Mouse (Mus musculus) hindbrain, embryonic 12.5 days (tissue): ENCODE data around the gene Slc16a5. TPM values are rescaled to one million over a fixed set of nuclear protein-coding genes. Genes with fewer than 3 reads are reported as not detected.
"Not testable (repeated sequence)": the region's sequence is repeated elsewhere in the genome, so short reads cannot be mapped to it uniquely, and the experiment has no call there.

ENCODE experiments used
- ATAC-seq: fragments of 200-750 bp; cut with Nextera tagmentation; 2 replicates; pipeline ENCODE4 v1.8.0; 2017; ENCODE audit warnings: moderate TSS enrichment; ENCODE audit not compliant: low FRiP score
- H3K27ac ChIP-seq: fragments of 300-500 bp; sonication (generic); 2 replicates; pipeline ENCODE4 v1.5.1; 2016; ENCODE audit warnings: mild to moderate bottlenecking
- H3K27me3 ChIP-seq: fragments of 300-500 bp; sonication (generic); 2 replicates; pipeline ENCODE4 v1.6.1; 2016; ENCODE audit warnings: mild to moderate bottlenecking
- H3K36me3 ChIP-seq: fragments of 300-500 bp; sonication (generic); 2 replicates; pipeline ENCODE4 v1.6.1; 2016; ENCODE audit warnings: mild to moderate bottlenecking
- H3K4me1 ChIP-seq: fragments of 300-500 bp; sonication (generic); 2 replicates; pipeline ENCODE4 v1.6.1; 2016
- H3K4me2 ChIP-seq: fragments of 300-500 bp; sonication (generic); replicated peaks from 2 replicates; pipeline ENCODE4 v1.6.1; 2016; ENCODE audit warnings: mild to moderate bottlenecking
- H3K4me3 ChIP-seq: fragments of 300-500 bp; sonication (generic); 2 replicates; pipeline ENCODE4 v1.5.1; 2016; ENCODE audit warnings: mild to moderate bottlenecking
- H3K9ac ChIP-seq: fragments of 300-500 bp; sonication (generic); 2 replicates; pipeline ENCODE4 v1.6.1; 2016; ENCODE audit warnings: mild to moderate bottlenecking, moderate library complexity
- H3K9me3 ChIP-seq: fragments of 300-500 bp; sonication (generic); replicated peaks from 2 replicates; pipeline ENCODE4 v1.6.1; 2016; ENCODE audit warnings: mild to moderate bottlenecking
- WGBS: fragments of 180-500 bp; shearing (Covaris S2); methylation state at CpG from one replicate; pipeline ENCODE4 v1.1.7; 2016; 5-methylcytosine and 5-hydroxymethylcytosine counted together
- polyA plus RNA-seq: library from polyadenylated mRNA; unstranded; fragments of >200 nt; fragmentation: Nextera tagmentation; extraction: Ambion mirVana; gene quantifications from 2 replicates; pipeline ENCODE4 v1.2.1, GENCODE M21; 2016

The Slc16a5 gene
- polyA plus RNA-seq, 1 experiment from 2014 or later: not detected

- H3K4me1 ChIP-seq: peaks cover 26% of the 10 kb centered on the region
- no peak overlapping the region for H3K9ac ChIP-seq
- no peak overlapping the region for H3K4me3 ChIP-seq
Observed at GRCm38 (mm10) chr11:115488551-115489104, 26.4 kb downstream of the Slc16a5 start.

GRCm38 (mm10) chr11:115490441-115491355 lies 28.4 kb downstream of the Slc16a5 start:
- peak; percentile 36 for ATAC-seq
- peak overlapping the region; percentile 78 for H3K27ac ChIP-seq

More at GRCm38 (mm10) chr11:115488551-115489104, 26.4 kb downstream of the Slc16a5 start:
- no peak for ATAC-seq
- Histone ChIP-seq H3K4me2 (no peak overlapping the region), H3K36me3 (peaks cover 13% of the 10 kb centered on the region), H3K9me3 (no peaks in the 10 kb centered on the region), H3K27ac (no peak overlapping the region), H3K27me3 (0 out of 2 replicates have a peak, but pooled peaks cover 3% of the 10 kb centered on the region)
- 87% methylated on average over 19 of the region's 19 CpGs for WGBS

GRCm38 (mm10) chr11:115491356-115492083 lies 29.2 kb downstream of the Slc16a5 start, which contains the start of gene Nt5c:
Gene Nt5c, minus strand, starts transcription at chr11:115491862.
- no peaks in the 10 kb centered on the region for H3K9me3 ChIP-seq
- H3K4me1 ChIP-seq: peaks cover 18% of the 10 kb centered on the region
- H3K4me3 ChIP-seq: peak within 1 kb of the TSS; percentile 58
- under 1% methylated on average over 43 of the region's 43 CpGs for WGBS
- H3K9ac ChIP-seq: peak within 1 kb of the TSS; percentile 74
- H3K36me3 ChIP-seq: peaks cover 13% of the 10 kb centered on the region
- 0 out of 2 replicates have a peak, but pooled peaks cover 5% of the 10 kb centered on the region for H3K27me3 ChIP-seq
- H3K4me2 ChIP-seq: peak within 1 kb of the TSS; percentile 70
- H3K27ac ChIP-seq: peak within 1 kb of the TSS; percentile 78
- peak; percentile 88 for ATAC-seq

More at GRCm38 (mm10) chr11:115490441-115491355, 28.4 kb downstream of the Slc16a5 start:
- Histone ChIP-seq H3K9me3 (no peaks in the 10 kb centered on the region), H3K4me2 (peak overlapping the region; percentile 70), H3K9ac (peak overlapping the region; percentile 74), H3K27me3 (0 out of 2 replicates have a peak, but pooled peaks cover 5% of the 10 kb centered on the region), H3K4me3 (peak overlapping the region; percentile 58), H3K36me3 (peaks cover 13% of the 10 kb centered on the region), H3K4me1 (peaks cover 18% of the 10 kb centered on the region)
- WGBS: 26% methylated on average over 25 of the region's 25 CpGs

GRCm38 (mm10) chr11:115492387-115492786 lies 30.1 kb downstream of the Slc16a5 start:
- no peak for ATAC-seq

GRCm38 (mm10) chr11:115496559-115496958 lies 34.3 kb downstream of the Slc16a5 start:
- H3K36me3 ChIP-seq: peaks cover 46% of the 10 kb centered on the region
- WGBS: 92% methylated on average over 9 of the region's 9 CpGs
- not testable (repeated sequence) for H3K4me2 ChIP-seq

More at GRCm38 (mm10) chr11:115492387-115492786, 30.1 kb downstream of the Slc16a5 start:
- H3K9ac ChIP-seq: peak overlapping the region; percentile 74
- peaks cover 18% of the 10 kb centered on the region for H3K4me1 ChIP-seq
- H3K4me2 ChIP-seq: peak overlapping the region; percentile 70
- no peak overlapping the region for H3K27ac ChIP-seq
- H3K4me3 ChIP-seq: peak overlapping the region; percentile 58
- 41% methylated on average over 6 of the region's 6 CpGs for WGBS
- H3K36me3 ChIP-seq: peaks cover 20% of the 10 kb centered on the region
- 0 out of 2 replicates have a peak, but pooled peaks cover 5% of the 10 kb centered on the region for H3K27me3 ChIP-seq
- H3K9me3 ChIP-seq: no peaks in the 10 kb centered on the region

GRCm38 (mm10) chr11:115502636-115503035 lies 40.4 kb downstream of the Slc16a5 start:
- Histone ChIP-seq H3K4me2 (no peak overlapping the region), H3K4me1 (peaks cover 17% of the 10 kb centered on the region), H3K4me3 (no peak overlapping the region), H3K9me3 (no peaks in the 10 kb centered on the region), H3K27ac (no peak overlapping the region), H3K9ac (no peak overlapping the region), H3K27me3 (no peaks in the 10 kb centered on the region), H3K36me3 (peaks cover 56% of the 10 kb centered on the region)
- 96% methylated on average over 6 of the region's 6 CpGs for WGBS
- no peak for ATAC-seq

More at GRCm38 (mm10) chr11:115496559-115496958, 34.3 kb downstream of the Slc16a5 start:
- not testable (repeated sequence) for H3K4me3 ChIP-seq, H3K27ac ChIP-seq, H3K9ac ChIP-seq, H3K9me3 ChIP-seq, H3K4me1 ChIP-seq, ATAC-seq, H3K27me3 ChIP-seq

- H3K27me3 ChIP-seq: no peaks in the 10 kb centered on the region
- no peak overlapping the region for H3K4me2 ChIP-seq
- H3K36me3 ChIP-seq: peaks cover 18% of the 10 kb centered on the region
- H3K4me3 ChIP-seq: no peak overlapping the region
- H3K27ac ChIP-seq: no peak overlapping the region
- H3K4me1 ChIP-seq: peaks cover 51% of the 10 kb centered on the region
- H3K9ac ChIP-seq: no peak overlapping the region
- 55% methylated on average over 3 of the region's 3 CpGs for WGBS
- ATAC-seq: no peak
- no peaks in the 10 kb centered on the region for H3K9me3 ChIP-seq
Observed at GRCm38 (mm10) chr11:115506586-115506985, 44.3 kb downstream of the Slc16a5 start.

- Histone ChIP-seq H3K4me2 (no peak overlapping the region), H3K36me3 (peaks cover 6% of the 10 kb centered on the region; the same call in 1 of the 2 replicates), H3K27me3 (no peaks in the 10 kb centered on the region), H3K27ac (no peak overlapping the region), H3K4me3 (no peak overlapping the region), H3K9ac (no peak overlapping the region), H3K4me1 (peaks cover 62% of the 10 kb centered on the region), H3K9me3 (no peaks in the 10 kb centered on the region)
- WGBS: 89% methylated on average over 2 of the region's 2 CpGs
- no peak for ATAC-seq
Observed at GRCm38 (mm10) chr11:115508061-115508460, 45.8 kb downstream of the Slc16a5 start.

- Histone ChIP-seq H3K36me3 (0 out of 2 replicates have a peak, but pooled peaks cover 4% of the 10 kb centered on the region), H3K9me3 (no peaks in the 10 kb centered on the region), H3K4me1 (peaks cover 62% of the 10 kb centered on the region), H3K4me3 (peak overlapping the region; percentile 99), H3K9ac (peak overlapping the region; percentile 99), H3K27ac (no peak overlapping the region), H3K4me2 (peak overlapping the region; percentile 87), H3K27me3 (no peaks in the 10 kb centered on the region)
- WGBS: 39% methylated on average over 6 of the region's 6 CpGs
- no peak for ATAC-seq
Observed at GRCm38 (mm10) chr11:115509773-115510506, 47.7 kb downstream of the Slc16a5 start.

GRCm38 (mm10) chr11:115510507-115510888 lies 48.2 kb downstream of the Slc16a5 start:
- Histone ChIP-seq H3K27me3 (no peaks in the 10 kb centered on the region), H3K27ac (0 out of 2 replicates have a peak overlapping the region, but pooled peaks have one; percentile 12), H3K36me3 (0 out of 2 replicates have a peak, but pooled peaks cover 4% of the 10 kb centered on the region), H3K4me2 (peak overlapping the region; percentile 87), H3K9ac (peak overlapping the region; percentile 99; the same call in 1 of the 2 replicates), H3K4me1 (peaks cover 62% of the 10 kb centered on the region), H3K9me3 (no peaks in the 10 kb centered on the region), H3K4me3 (peak overlapping the region; percentile 99)
- ATAC-seq: no peak
- WGBS: 62% methylated on average over 5 of the region's 5 CpGs

- no peak for ATAC-seq
- Histone ChIP-seq H3K9me3 (no peaks in the 10 kb centered on the region), H3K27ac (0 out of 2 replicates have a peak overlapping the region, but pooled peaks have one; percentile 90), H3K9ac (peak overlapping the region; percentile 99), H3K27me3 (no peaks in the 10 kb centered on the region), H3K36me3 (0 out of 2 replicates have a peak, but pooled peaks cover 4% of the 10 kb centered on the region), H3K4me3 (peak overlapping the region; percentile 99), H3K4me1 (peaks cover 59% of the 10 kb centered on the region), H3K4me2 (peak overlapping the region; percentile 87)
- 67% methylated on average over 2 of the region's 2 CpGs for WGBS
Observed at GRCm38 (mm10) chr11:115511121-115511520, 48.8 kb downstream of the Slc16a5 start.
